In the genomic region with DNA sequence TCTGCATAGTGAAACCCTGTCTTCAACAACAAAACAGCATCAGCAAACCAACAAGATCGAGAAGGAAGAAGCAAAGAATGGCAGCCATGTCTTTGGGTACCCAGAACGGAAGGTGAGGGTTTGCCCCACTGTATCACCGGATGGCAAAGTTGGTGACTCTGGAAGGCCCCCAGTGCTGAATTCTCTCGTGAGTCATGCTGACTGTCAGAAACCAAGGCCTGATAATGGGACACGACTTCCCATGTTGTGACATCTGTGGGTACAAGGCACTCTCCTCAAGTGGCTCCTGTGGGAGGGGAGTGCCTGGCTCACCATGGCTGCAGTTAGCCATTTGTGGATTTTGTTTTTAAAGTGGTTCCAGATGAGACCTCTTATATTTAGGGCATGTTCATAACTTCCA, we compare ENCODE assay signal across 18 mouse cellular contexts. TPM values are rescaled to one million over a fixed set of nuclear protein-coding genes. Genes with fewer than 3 reads are reported as not detected.
"Had no signal": no experiment of that assay in that cellular context is flagged by ENCODE, and none has a peak within 500 bp of the region (broad histone marks: within the 10 kb centered on the region; RNA-seq: fewer than 3 reads in every experiment).

No protein-coding gene starts in this region.

- H3K4me3 ChIP-seq: layer of hippocampus, adult 2 months; left cerebral cortex, adult 2 months; limb, embryonic 12.5 days; liver, embryonic 13.5 days; lung, embryonic 15.5 days; midbrain, embryonic 12.5 days; stomach, embryonic 15.5 days had no signal

- DNase-seq: kidney, adult 11 months; kidney, adult 9 months; kidney, postnatal 4 days; liver; liver, embryonic 13.5 days; liver, postnatal 0 days; lung, postnatal 14 days; right cerebral cortex, postnatal 14 days; thymus, adult 2 months; thymus, postnatal 25 days had no signal

- ATAC-seq: liver, postnatal 0 days; midbrain, embryonic 16.5 days had no signal

- H3K27me3 ChIP-seq: lung, embryonic 15.5 days had no signal

RNA-seq across cellular contexts. Expression of a gene that starts 7.6 kb away (rescaled TPM):
- total RNA-seq: layer of hippocampus, adult 2 months; left cerebral cortex, postnatal 14 days had no signal
